Mouse (Mus musculus) G1E (cell line): ENCODE results near the gene St5. TPM values are rescaled to one million over a fixed set of nuclear protein-coding genes. Genes with fewer than 3 reads are reported as not detected.
A peak's percentile ranks its signal among the peaks of the same experiment; 100 is the strongest.

ENCODE experiments used
- ATAC-seq: 2 replicates; pipeline ENCODE4 v1.8.0; 2016; ENCODE audit warnings: mild to moderate bottlenecking; ENCODE audit not compliant: insufficient number of reproducible peaks, poor library complexity, low FRiP score, severe bottlenecking; ENCODE audit errors: extremely low read depth
- DNase-seq: peaks from one replicate; pipeline ENCODE4 v3.0.0; 2012; ENCODE audit warnings: low spot score
- H3K27me3 ChIP-seq: 2 replicates; pipeline ENCODE4 v1.6.1; 2012; ENCODE audit warnings: mild to moderate bottlenecking, low read length, inconsistent platforms; ENCODE audit not compliant: insufficient read depth
- H3K36me3 ChIP-seq: replicated peaks from 2 replicates; pipeline ENCODE3; 2012; ENCODE audit warnings: mild to moderate bottlenecking, inconsistent platforms
- H3K4me1 ChIP-seq: 2 replicates; pipeline ENCODE4 v1.6.1; 2012; ENCODE audit warnings: low read depth, low read length, inconsistent platforms, mixed read lengths; ENCODE audit not compliant: insufficient read depth
- H3K4me3 ChIP-seq: 2 replicates; pipeline ENCODE4 v1.5.1; 2012; ENCODE audit warnings: low read depth, mild to moderate bottlenecking, inconsistent platforms, low read length, moderate library complexity, mixed read lengths
- H3K9me3 ChIP-seq: replicated peaks from 2 replicates; pipeline ENCODE4 v1.6.1; 2012; ENCODE audit warnings: inconsistent platforms
- CTCF ChIP-seq: IDR thresholded peaks from 2 replicates; pipeline ENCODE4 v1.5.1; 2012; ENCODE audit warnings: low read depth, low read length, inconsistent platforms, mixed read lengths
- GATA1 ChIP-seq: IDR thresholded peaks from 2 replicates; pipeline ENCODE4 v1.6.1; 2012; ENCODE audit warnings: borderline replicate concordance, low read length, inconsistent platforms, mixed read lengths
- GATA2 ChIP-seq: IDR thresholded peaks from 2 replicates; pipeline ENCODE4 v1.6.1; 2012; ENCODE audit warnings: low read depth, low read length, inconsistent platforms, borderline replicate concordance
- POLR2AphosphoS5 ChIP-seq: IDR thresholded peaks from 2 replicates; pipeline ENCODE4 v1.6.1; 2012; ENCODE audit warnings: low read depth, low read length, inconsistent platforms; ENCODE audit not compliant: insufficient replicate concordance
- TAL1 ChIP-seq: conservative IDR thresholded peaks from 2 replicates; pipeline ENCODE4 v1.6.1; 2012; ENCODE audit warnings: low read depth, low read length, inconsistent platforms, mixed read lengths
- polyA plus RNA-seq: library from polyadenylated mRNA; stranded (reverse); fragments of >175 nt; gene quantifications from 2 replicates; pipeline ENCODE4 v1.2.3, GENCODE M21; 2012
- total RNA-seq, 2 experiments: library from RNA; stranded (forward) in 1 of 2; stranded (reverse) in 1 of 2; fragments of 200-1000 nt in 1 of 2; fragments of >200 nt in 1 of 2; fragmentation: Nextera tagmentation in 1 of 2; gene quantifications; 2 replicates each; pipeline ENCODE4 v1.2.3; 2014 to 2017

The St5 gene
- total and polyA plus RNA-seq, 3 experiments = 0.07 to 39.5 (median 0.49) TPM

GRCm38 (mm10) chr7:109722618-109723017, 19.2 kb upstream of the St5 start:
- peaks cover 9% of the 10 kb centered on the region for H3K4me1 ChIP-seq
- H3K9me3 ChIP-seq = peaks cover 4% of the 10 kb centered on the region
- ATAC-seq (no peak), DNase-seq (no peak)
- no peak for TF ChIP-seq TAL1
- no peak for TF ChIP-seq GATA2
- no peak for TF ChIP-seq GATA1
- TF ChIP-seq CTCF = peak; percentile 23; the same call in 1 of the 2 replicates
- TF ChIP-seq POLR2AphosphoS5 = no peak
- H3K4me3 ChIP-seq = no peak overlapping the region
- H3K36me3 ChIP-seq = no peaks in the 10 kb centered on the region
- H3K27me3 ChIP-seq = peaks cover 34% of the 10 kb centered on the region

- Histone ChIP-seq H3K4me3 (no peak overlapping the region), H3K36me3 (no peaks in the 10 kb centered on the region), H3K27me3 (peaks cover 19% of the 10 kb centered on the region), H3K9me3 (peaks cover 4% of the 10 kb centered on the region), H3K4me1 (peaks cover 2% of the 10 kb centered on the region)
- TF ChIP-seq GATA1 (no peak), CTCF (no peak), POLR2AphosphoS5 (no peak), GATA2 (no peak), TAL1 (no peak)
- DNase-seq (no peak), ATAC-seq (no peak)
Observed at GRCm38 (mm10) chr7:109719286-109719685, 15.9 kb upstream of the St5 start.

GRCm38 (mm10) chr7:109713434-109713982, 10.1 kb upstream of the St5 start:
- Histone ChIP-seq H3K36me3 (peaks cover 50% of the 10 kb centered on the region), H3K4me1 (no peaks in the 10 kb centered on the region; the same call in 1 of the 2 replicates), H3K4me3 (no peak overlapping the region), H3K9me3 (no peaks in the 10 kb centered on the region), H3K27me3 (peaks cover 10% of the 10 kb centered on the region)
- ATAC-seq (no peak), DNase-seq (no peak)
- TF ChIP-seq TAL1 = no peak

GRCm38 (mm10) chr7:109712198-109712597, 8.8 kb upstream of the St5 start:
- ATAC-seq (no peak), DNase-seq (no peak)
- Histone ChIP-seq H3K4me1 (peaks cover 4% of the 10 kb centered on the region), H3K4me3 (no peak overlapping the region), H3K27me3 (peaks cover 4% of the 10 kb centered on the region; the same call in 1 of the 2 replicates), H3K36me3 (peaks cover 63% of the 10 kb centered on the region), H3K9me3 (no peaks in the 10 kb centered on the region)
- TF ChIP-seq GATA1 (no peak), GATA2 (no peak), CTCF (no peak), POLR2AphosphoS5 (no peak), TAL1 (no peak)

- Histone ChIP-seq H3K27me3 (no peaks in the 10 kb centered on the region; the same call in 1 of the 2 replicates), H3K36me3 (peaks cover 73% of the 10 kb centered on the region), H3K4me3 (no peak overlapping the region), H3K4me1 (peaks cover 12% of the 10 kb centered on the region), H3K9me3 (no peaks in the 10 kb centered on the region)
- ATAC-seq (no peak), DNase-seq (no peak)
- TF ChIP-seq GATA1 = no peak
- TF ChIP-seq POLR2AphosphoS5 = no peak
- TF ChIP-seq TAL1 = no peak
- TF ChIP-seq CTCF = no peak
Observed at GRCm38 (mm10) chr7:109710069-109710468, 6.7 kb upstream of the St5 start.

DNA sequence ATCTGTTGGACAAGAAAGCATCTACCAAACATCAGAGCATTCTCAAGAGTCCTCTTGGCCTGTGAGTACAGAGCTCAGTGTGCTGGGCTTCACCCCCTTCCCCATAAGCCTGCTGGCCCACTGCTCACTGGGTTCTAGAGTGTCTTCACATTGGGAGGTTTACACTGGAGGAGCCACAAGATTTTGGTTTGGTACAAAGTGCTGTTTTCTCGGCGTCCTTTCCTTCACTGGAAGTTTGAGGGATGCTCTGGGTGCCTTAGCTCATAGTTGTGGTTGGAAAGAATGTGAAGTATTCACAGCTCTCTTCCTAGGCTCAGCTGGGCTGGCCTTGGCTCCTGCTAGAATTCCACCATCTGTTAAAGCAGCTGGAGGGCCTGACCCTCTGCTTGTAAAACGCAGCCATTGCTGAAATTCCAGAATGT, 5.6 kb upstream of the St5 start:
- Histone ChIP-seq H3K4me1 (peaks cover 18% of the 10 kb centered on the region), H3K27me3 (peaks cover under 1% of the 10 kb centered on the region; the same call in 1 of the 2 replicates), H3K36me3 (peaks cover 73% of the 10 kb centered on the region), H3K9me3 (no peaks in the 10 kb centered on the region), H3K4me3 (no peak overlapping the region)
- ATAC-seq = no peak
- no peak for DNase-seq
- TF ChIP-seq TAL1 (no peak), CTCF (no peak), POLR2AphosphoS5 (no peak), GATA1 (no peak), GATA2 (no peak)
